Mouse (Mus musculus): ENCODE data around the gene Gm49388. TPM values are rescaled to one million over a fixed set of nuclear protein-coding genes. Genes with fewer than 3 reads are reported as not detected.

Gene Gm49388
- total RNA-seq, 1 experiment = 1.9 TPM

DNA sequence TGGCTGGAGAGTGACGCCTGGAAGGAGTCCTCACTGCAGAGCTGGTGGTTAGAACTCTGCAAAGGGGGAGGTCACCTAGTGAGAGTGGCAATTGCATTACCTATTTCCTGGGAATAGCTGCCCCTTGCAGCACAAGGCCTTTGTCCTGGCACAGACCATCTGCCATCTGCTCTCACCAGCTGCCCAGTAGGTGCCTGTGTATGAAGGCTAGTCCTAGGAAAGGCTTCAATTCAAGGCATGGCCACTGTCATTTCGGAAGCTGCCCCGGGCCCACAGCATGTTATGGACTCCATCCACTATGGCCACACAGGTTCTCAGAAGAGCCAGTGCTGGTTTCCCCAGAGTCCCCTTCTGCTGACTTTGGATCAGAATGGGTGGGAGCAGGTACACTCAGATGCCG lies 13.2 kb downstream of the Gm49388 start:
- TF ChIP-seq MAFK (IDR thresholded peaks at IDR 0.05; ENCODE audit: insufficient read depth, low read depth, low read length) = no peak
- no peak for TF ChIP-seq CHD2 (IDR thresholded peaks at IDR 0.05; ENCODE audit: low read depth, low read length)
- Histone ChIP-seq H3K4me3 (ENCODE audit: insufficient read depth in 1 of 2, low read depth in 1 of 2, low read length in 2 of 2, poor library complexity in 1 of 2, severe bottlenecking in 1 of 2) (no peak overlapping the region), H3K9me3 (ENCODE audit: control insufficient read depth, insufficient read depth, low read depth, low read length) (no peaks in the 10 kb centered on the region), H3K4me1 (ENCODE audit: control insufficient read depth in 2 of 2, insufficient read depth in 2 of 2, low read length in 2 of 2, poor library complexity in 1 of 2) (peaks cover 0 to 5% of the 10 kb centered on the region in 2 experiments; a peak in 1 of 4 replicates), H3K27ac (ENCODE audit: insufficient read depth, low read depth, low read length, poor library complexity, severe bottlenecking) (no peak overlapping the region), H3K9ac (ENCODE audit: insufficient read depth, low read depth, low read length, poor library complexity, severe bottlenecking) (no peak overlapping the region), H3K36me3 (ENCODE audit: control insufficient read depth, insufficient read depth, low read length, poor library complexity, severe bottlenecking) (peaks cover 54% of the 10 kb centered on the region)
- in situ Hi-C loops (cut with MboI; ENCODE audit: low sequenced_read_pairs in 2 of 2, unreplicated experiment in 2 of 2) = no loop called here
- DNase-seq (ENCODE audit: low read depth, low spot score) = no peak

DNA sequence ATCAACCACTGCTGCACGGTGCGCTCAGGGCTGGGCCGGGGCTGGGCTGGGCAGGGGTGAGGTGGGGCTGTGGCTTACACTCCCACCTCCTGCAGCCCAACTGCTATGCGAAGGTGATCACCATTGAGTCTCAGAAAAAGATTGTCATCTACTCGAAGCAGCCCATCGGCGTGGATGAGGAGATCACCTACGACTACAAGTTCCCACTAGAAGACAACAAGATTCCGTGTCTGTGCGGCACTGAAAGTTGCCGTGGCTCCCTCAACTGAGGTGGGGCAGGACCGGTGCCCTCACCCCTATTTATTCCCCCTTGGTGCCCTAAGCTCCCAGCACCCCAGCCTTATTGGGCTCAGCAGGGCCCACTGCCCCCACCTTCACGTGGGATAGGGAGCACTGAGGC lies 13.8 kb downstream of the Gm49388 start:
- Histone ChIP-seq H3K9ac (ENCODE audit: insufficient read depth, low read depth, low read length, poor library complexity, severe bottlenecking) (no peak overlapping the region), H3K4me3 (ENCODE audit: insufficient read depth in 1 of 2, low read depth in 1 of 2, low read length in 2 of 2, poor library complexity in 1 of 2, severe bottlenecking in 1 of 2) (no peak overlapping the region), H3K27ac (ENCODE audit: insufficient read depth, low read depth, low read length, poor library complexity, severe bottlenecking) (no peak overlapping the region), H3K4me1 (ENCODE audit: control insufficient read depth in 2 of 2, insufficient read depth in 2 of 2, low read length in 2 of 2, poor library complexity in 1 of 2) (peaks cover 0 to 5% of the 10 kb centered on the region in 2 experiments; a peak in 1 of 4 replicates), H3K36me3 (ENCODE audit: control insufficient read depth, insufficient read depth, low read length, poor library complexity, severe bottlenecking) (peaks cover 54% of the 10 kb centered on the region), H3K9me3 (ENCODE audit: control insufficient read depth, insufficient read depth, low read depth, low read length) (no peaks in the 10 kb centered on the region)
- no peak for DNase-seq (ENCODE audit: low read depth, low spot score)
- in situ Hi-C loops (cut with MboI; ENCODE audit: low sequenced_read_pairs in 2 of 2, unreplicated experiment in 2 of 2) = no loop called here
- no peak for TF ChIP-seq CHD2 (IDR thresholded peaks at IDR 0.05; ENCODE audit: low read depth, low read length)

DNA sequence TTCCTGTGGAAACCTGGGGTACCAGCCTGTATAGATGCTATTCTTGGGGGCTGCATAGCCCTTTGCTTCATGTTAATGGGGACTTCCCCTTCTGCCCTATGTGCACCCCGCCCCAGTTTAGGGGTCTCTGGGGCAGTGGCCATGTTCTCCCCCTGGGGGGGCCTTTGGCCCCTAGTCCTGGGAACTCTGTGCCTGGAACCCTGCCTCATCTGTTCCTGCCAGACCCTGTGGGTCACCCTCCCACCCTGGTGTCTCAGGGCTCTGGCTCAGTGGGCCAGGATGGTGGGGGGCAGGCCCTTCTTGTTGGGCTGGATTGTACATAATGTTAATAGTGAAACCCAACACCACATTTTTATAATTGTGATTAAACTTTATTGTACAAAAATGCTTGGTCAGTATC lies 14.3 kb downstream of the Gm49388 start:
- Histone ChIP-seq H3K9ac (ENCODE audit: insufficient read depth, low read depth, low read length, poor library complexity, severe bottlenecking) (no peak overlapping the region), H3K36me3 (ENCODE audit: control insufficient read depth, insufficient read depth, low read length, poor library complexity, severe bottlenecking) (peaks cover 54% of the 10 kb centered on the region), H3K9me3 (ENCODE audit: control insufficient read depth, insufficient read depth, low read depth, low read length) (no peaks in the 10 kb centered on the region), H3K27ac (ENCODE audit: insufficient read depth, low read depth, low read length, poor library complexity, severe bottlenecking) (no peak overlapping the region), H3K4me3 (ENCODE audit: insufficient read depth in 1 of 2, low read depth in 1 of 2, low read length in 2 of 2, poor library complexity in 1 of 2, severe bottlenecking in 1 of 2) (no peak overlapping the region), H3K4me1 (ENCODE audit: control insufficient read depth in 2 of 2, insufficient read depth in 2 of 2, low read length in 2 of 2, poor library complexity in 1 of 2) (peaks cover 0 to 5% of the 10 kb centered on the region in 2 experiments; a peak in 1 of 4 replicates)
- TF ChIP-seq MAFK (IDR thresholded peaks at IDR 0.05; ENCODE audit: insufficient read depth, low read depth, low read length) (no peak), HCFC1 (IDR thresholded peaks at IDR 0.05; ENCODE audit: borderline replicate concordance, insufficient read depth, low read length) (no peak), CHD2 (IDR thresholded peaks at IDR 0.05; ENCODE audit: low read depth, low read length) (no peak), ZNF384 (IDR thresholded peaks at IDR 0.05; ENCODE audit: low read depth, low read length) (no peak), ZC3H11A (IDR thresholded peaks at IDR 0.05; ENCODE audit: borderline replicate concordance, low read depth, low read length) (no peak)
- no peak for DNase-seq (ENCODE audit: low read depth, low spot score)
- in situ Hi-C loops (cut with MboI; ENCODE audit: low sequenced_read_pairs in 2 of 2, unreplicated experiment in 2 of 2) = no loop called here

DNA sequence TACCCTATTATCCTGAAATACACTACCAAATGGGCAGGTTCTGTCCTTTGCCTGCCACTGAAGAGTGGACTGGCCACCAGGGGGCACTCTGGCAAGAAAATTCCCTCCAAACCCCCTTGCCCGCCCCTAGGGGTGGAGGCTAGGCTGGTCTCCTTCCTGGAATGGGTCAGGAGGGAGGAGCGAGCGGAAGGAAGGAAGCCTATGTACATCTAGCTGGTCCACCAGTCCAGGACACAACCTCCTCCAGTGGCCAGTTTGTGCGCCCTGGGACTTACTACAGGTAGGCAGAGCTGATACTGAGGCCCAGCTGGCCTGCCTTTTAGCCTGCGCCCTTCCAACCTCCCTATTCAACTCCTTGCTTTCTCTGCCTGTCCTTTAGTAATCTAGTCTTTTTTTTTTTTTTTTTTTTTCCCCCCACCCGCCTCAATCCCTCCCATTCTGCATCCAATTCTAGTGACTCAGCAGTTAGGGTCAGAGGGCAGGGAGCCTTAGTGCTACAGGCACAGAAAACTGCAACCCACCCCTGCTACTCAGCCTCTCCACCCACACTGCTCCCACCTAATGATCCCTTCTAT lies 15.1 kb downstream of the Gm49388 start, which contains the start of gene Hsd3b7:
Gene Hsd3b7, plus strand, starts transcription at position 170 of the 575 bp plus-strand sequence.
- peak within 1 kb of the TSS; percentile 40 for H3K9ac ChIP-seq (ENCODE audit: insufficient read depth, low read depth, low read length, poor library complexity, severe bottlenecking)

More for the DNA sequence above, 15.1 kb downstream of the Gm49388 start, which contains the start of gene Hsd3b7:
- DNase-seq (ENCODE audit: low read depth, low spot score) = peak; percentile 92
- Histone ChIP-seq H3K4me3 (ENCODE audit: insufficient read depth in 1 of 2, low read depth in 1 of 2, low read length in 2 of 2, poor library complexity in 1 of 2, severe bottlenecking in 1 of 2) (peak within 1 kb of the TSS; percentile 3 to 61; a peak in 3 of 4 replicates), H3K4me1 (ENCODE audit: control insufficient read depth in 2 of 2, insufficient read depth in 2 of 2, low read length in 2 of 2, poor library complexity in 1 of 2) (peaks cover 0 to 5% of the 10 kb centered on the region in 2 experiments; a peak in 1 of 4 replicates), H3K27ac (ENCODE audit: insufficient read depth, low read depth, low read length, poor library complexity, severe bottlenecking) (no peak within 1 kb of the TSS), H3K36me3 (ENCODE audit: control insufficient read depth, insufficient read depth, low read length, poor library complexity, severe bottlenecking) (peaks cover 50% of the 10 kb centered on the region), H3K9me3 (ENCODE audit: control insufficient read depth, insufficient read depth, low read depth, low read length) (no peaks in the 10 kb centered on the region)
- in situ Hi-C loops (cut with MboI; ENCODE audit: low sequenced_read_pairs in 2 of 2, unreplicated experiment in 2 of 2) = no loop called here
- no peak; the same call in 1 of the 2 replicates for TF ChIP-seq CHD2 (IDR thresholded peaks at IDR 0.05; ENCODE audit: low read depth, low read length)
- TF ChIP-seq MAFK (IDR thresholded peaks at IDR 0.05; ENCODE audit: insufficient read depth, low read depth, low read length) = peak; percentile 24; the same call in 1 of the 2 replicates
- TF ChIP-seq HCFC1 (IDR thresholded peaks at IDR 0.05; ENCODE audit: borderline replicate concordance, insufficient read depth, low read length) = 0 out of 2 replicates have a peak, but pooled peaks have one; percentile 49
- TF ChIP-seq ZC3H11A (IDR thresholded peaks at IDR 0.05; ENCODE audit: borderline replicate concordance, low read depth, low read length) = peak; percentile 60; the same call in 1 of the 2 replicates
- peak; percentile 61; the same call in 1 of the 2 replicates for TF ChIP-seq ZNF384 (IDR thresholded peaks at IDR 0.05; ENCODE audit: low read depth, low read length)
